Mouse (Mus musculus): Measurements from ENCODE around the gene Tulp4. TPM values are rescaled to one million over a fixed set of nuclear protein-coding genes. Genes with fewer than 3 reads are reported as not detected.
"Not testable (repeated sequence)": the region's sequence is repeated elsewhere in the genome, so short reads cannot be mapped to it uniquely, and the experiment has no call there.

The Tulp4 gene
- polyA plus RNA-seq, 3 experiments from 2014 or later = 29.1 to 38.2 (median 31.7) TPM

- not testable (repeated sequence) for ATAC-seq
These were observed 176.9 kb downstream of the Tulp4 start for GRCm38 (mm10) chr17:6283137-6283536.

- ATAC-seq = not testable (repeated sequence)
These were observed 179.9 kb downstream of the Tulp4 start for GRCm38 (mm10) chr17:6286169-6286568.

- not testable (repeated sequence) for ATAC-seq
These were observed 182.8 kb downstream of the Tulp4 start for GRCm38 (mm10) chr17:6289045-6289444.

GRCm38 (mm10) chr17:6293882-6294281, 187.6 kb downstream of the Tulp4 start:
- ATAC-seq = not testable (repeated sequence)

- ATAC-seq = not testable (repeated sequence)
These were observed 191.0 kb downstream of the Tulp4 start for GRCm38 (mm10) chr17:6297060-6297795.

GRCm38 (mm10) chr17:6300190-6300863, 194.1 kb downstream of the Tulp4 start:
- ATAC-seq = not testable (repeated sequence)

Other genes starting within 250 kb of the Tulp4 start
- 10 to 100 TPM; 11.8 to 16.8 (median 16.3) TPM for gene Synj2, start 165.2 kb upstream of the Tulp4 start, polyA plus RNA-seq (2017; shearing (Covaris generic))
- 1 to 10 TPM; 1.8 to 2.7 (median 1.9) TPM for gene Serac1, start 26.7 kb upstream of the Tulp4 start, polyA plus RNA-seq (2017; shearing (Covaris generic))
- gene Gtf2h5, start 26.7 kb upstream of the Tulp4 start, polyA plus RNA-seq (2017; shearing (Covaris generic)) = 100 to 1,000 TPM in 2 of 3 experiments, 10 to 100 TPM in 1; 97.3 to 112 (median 100) TPM
- 10 to 100 TPM; 15.2 to 18.8 (median 15.3) TPM for gene Tmem181a, start 150.4 kb downstream of the Tulp4 start, polyA plus RNA-seq (2017; shearing (Covaris generic))
- 10 to 100 TPM in 2 of 3 experiments, 1 to 10 TPM in 1; 8.0 to 12.3 (median 10.7) TPM for gene Dynlt1a, start 211.1 kb downstream of the Tulp4 start, polyA plus RNA-seq (2017; shearing (Covaris generic))